Mouse (Mus musculus): ENCODE measurements at regions not wholly inside any gene's neighbourhood (a gene's known extent, or its start where the extent isn't known, plus 50 kb on each side); places are given as distances from the start of the nearest gene placed in this dataset.

- Histone ChIP-seq H3K36me3 (ENCODE audit: control insufficient read depth, insufficient read depth, low read length) (no peaks in the 10 kb centered on the region), H3K4me3 (ENCODE audit: low read depth, low read length) (no peak overlapping the region), H3K4me1 (ENCODE audit: control insufficient read depth, insufficient read depth, insufficient read length, low read length) (no peaks in the 10 kb centered on the region), H3K27ac (ENCODE audit: insufficient read depth, low read depth, low read length) (no peak overlapping the region), H3K27me3 (ENCODE audit: control insufficient read depth, insufficient read depth, low read length) (no peaks in the 10 kb centered on the region)
- 63% methylated on average over 5 of the region's 5 CpGs for WGBS
- TF ChIP-seq CTCF (IDR thresholded peaks at IDR 0.05; ENCODE audit: extremely low read depth, insufficient read length, insufficient replicate concordance, low read depth, low read length), result no peak
- no peak for TF ChIP-seq POLR2A (IDR thresholded peaks at IDR 0.05; ENCODE audit: low read depth, low read length)
Observed at GRCm38 (mm10) chr13:70283231-70283630, 354.2 kb downstream of the Ice1 start.

- TF ChIP-seq CTCF (IDR thresholded peaks at IDR 0.05; ENCODE audit: extremely low read depth, insufficient read length, insufficient replicate concordance, low read depth, low read length) (no peak), POLR2A (IDR thresholded peaks at IDR 0.05; ENCODE audit: low read depth, low read length) (no peak)
- Histone ChIP-seq H3K27me3 (ENCODE audit: control insufficient read depth, insufficient read depth, low read length) (no peaks in the 10 kb centered on the region), H3K27ac (ENCODE audit: insufficient read depth, low read depth, low read length) (no peak overlapping the region), H3K4me1 (ENCODE audit: control insufficient read depth, insufficient read depth, insufficient read length, low read length) (no peaks in the 10 kb centered on the region), H3K4me3 (ENCODE audit: low read depth, low read length) (no peak overlapping the region), H3K36me3 (ENCODE audit: control insufficient read depth, insufficient read depth, low read length) (no peaks in the 10 kb centered on the region)
- WGBS, result 61% methylated on average over 3 of the region's 3 CpGs
Observed at GRCm38 (mm10) chr13:70292713-70293112, 344.7 kb downstream of the Ice1 start.

- H3K27me3 ChIP-seq (ENCODE audit: control insufficient read depth, insufficient read depth, low read length), result no peaks in the 10 kb centered on the region
- H3K4me3 ChIP-seq (ENCODE audit: low read depth, low read length), result no peak overlapping the region
- WGBS, result 64% methylated on average over 5 of the region's 5 CpGs
- no peak for TF ChIP-seq POLR2A (IDR thresholded peaks at IDR 0.05; ENCODE audit: low read depth, low read length)
- no peak for TF ChIP-seq CTCF (IDR thresholded peaks at IDR 0.05; ENCODE audit: extremely low read depth, insufficient read length, insufficient replicate concordance, low read depth, low read length)
- H3K36me3 ChIP-seq (ENCODE audit: control insufficient read depth, insufficient read depth, low read length), result no peaks in the 10 kb centered on the region
- no peaks in the 10 kb centered on the region for H3K4me1 ChIP-seq (ENCODE audit: control insufficient read depth, insufficient read depth, insufficient read length, low read length)
- no peak overlapping the region for H3K27ac ChIP-seq (ENCODE audit: insufficient read depth, low read depth, low read length)
Observed at GRCm38 (mm10) chr13:70303953-70304525, 333.4 kb downstream of the Ice1 start.

- no peaks in the 10 kb centered on the region for H3K27me3 ChIP-seq (ENCODE audit: control insufficient read depth, insufficient read depth, low read length)
- TF ChIP-seq CTCF (IDR thresholded peaks at IDR 0.05; ENCODE audit: extremely low read depth, insufficient read length, insufficient replicate concordance, low read depth, low read length) (no peak), POLR2A (IDR thresholded peaks at IDR 0.05; ENCODE audit: low read depth, low read length) (no peak)
- H3K27ac ChIP-seq (ENCODE audit: insufficient read depth, low read depth, low read length), result no peak overlapping the region
- no peaks in the 10 kb centered on the region for H3K36me3 ChIP-seq (ENCODE audit: control insufficient read depth, insufficient read depth, low read length)
- H3K4me1 ChIP-seq (ENCODE audit: control insufficient read depth, insufficient read depth, insufficient read length, low read length), result no peaks in the 10 kb centered on the region
- H3K4me3 ChIP-seq (ENCODE audit: low read depth, low read length), result no peak overlapping the region
- 47% methylated on average over 2 of the region's 2 CpGs for WGBS
Observed at GRCm38 (mm10) chr13:70310516-70310915, 326.9 kb downstream of the Ice1 start.

GRCm38 (mm10) chr13:70311226-70312055 is 326.0 kb downstream of the Ice1 start:
- H3K36me3 ChIP-seq (ENCODE audit: control insufficient read depth, insufficient read depth, low read length), result no peaks in the 10 kb centered on the region
- H3K27me3 ChIP-seq (ENCODE audit: control insufficient read depth, insufficient read depth, low read length), result no peaks in the 10 kb centered on the region
- H3K4me1 ChIP-seq (ENCODE audit: control insufficient read depth, insufficient read depth, insufficient read length, low read length), result no peaks in the 10 kb centered on the region
- H3K4me3 ChIP-seq (ENCODE audit: low read depth, low read length), result no peak overlapping the region
- no peak overlapping the region for H3K27ac ChIP-seq (ENCODE audit: insufficient read depth, low read depth, low read length)
- 85% methylated on average over 14 of the region's 14 CpGs for WGBS
- TF ChIP-seq CTCF (IDR thresholded peaks at IDR 0.05; ENCODE audit: extremely low read depth, insufficient read length, insufficient replicate concordance, low read depth, low read length), result no peak
- TF ChIP-seq POLR2A (IDR thresholded peaks at IDR 0.05; ENCODE audit: low read depth, low read length), result no peak

GRCm38 (mm10) chr13:70313205-70313604 is 324.2 kb downstream of the Ice1 start:
- Histone ChIP-seq H3K36me3 (ENCODE audit: control insufficient read depth, insufficient read depth, low read length) (no peaks in the 10 kb centered on the region), H3K27me3 (ENCODE audit: control insufficient read depth, insufficient read depth, low read length) (no peaks in the 10 kb centered on the region), H3K4me1 (ENCODE audit: control insufficient read depth, insufficient read depth, insufficient read length, low read length) (no peaks in the 10 kb centered on the region), H3K4me3 (ENCODE audit: low read depth, low read length) (no peak overlapping the region), H3K27ac (ENCODE audit: insufficient read depth, low read depth, low read length) (no peak overlapping the region)
- TF ChIP-seq CTCF (IDR thresholded peaks at IDR 0.05; ENCODE audit: extremely low read depth, insufficient read length, insufficient replicate concordance, low read depth, low read length) (no peak), POLR2A (IDR thresholded peaks at IDR 0.05; ENCODE audit: low read depth, low read length) (no peak)
- WGBS, result 39% methylated on average over 2 of the region's 2 CpGs

- Histone ChIP-seq H3K27ac (ENCODE audit: insufficient read depth, low read depth, low read length) (no peak overlapping the region), H3K27me3 (ENCODE audit: control insufficient read depth, insufficient read depth, low read length) (no peaks in the 10 kb centered on the region), H3K4me3 (ENCODE audit: low read depth, low read length) (no peak overlapping the region), H3K4me1 (ENCODE audit: control insufficient read depth, insufficient read depth, insufficient read length, low read length) (no peaks in the 10 kb centered on the region), H3K36me3 (ENCODE audit: control insufficient read depth, insufficient read depth, low read length) (no peaks in the 10 kb centered on the region)
- no peak for TF ChIP-seq CTCF (IDR thresholded peaks at IDR 0.05; ENCODE audit: extremely low read depth, insufficient read length, insufficient replicate concordance, low read depth, low read length)
- no peak for TF ChIP-seq POLR2A (IDR thresholded peaks at IDR 0.05; ENCODE audit: low read depth, low read length)
- whole genome bisulfite sequencing, result 81% methylated on average over 1 of the region's 1 CpGs
Observed at GRCm38 (mm10) chr13:70323537-70323936, 313.9 kb downstream of the Ice1 start.

Measured in small intestine, adult 2 months (tissue).